Mouse (Mus musculus) inflammation-experienced regulatory T-cells, adult 16 weeks (primary cell): Measurements from ENCODE around the gene Slc29a2. TPM values are rescaled to one million over a fixed set of nuclear protein-coding genes. Genes with fewer than 3 reads are reported as not detected.

Experiments used
- polyA plus RNA-seq: library from polyadenylated mRNA; unstranded; fragments of 100-300 nt; shearing (Covaris generic); gene quantifications from one replicate; pipeline ENCODE4 v1.2.1, GENCODE M21; 2017

The Slc29a2 gene
- polyA plus RNA-seq: 2.2 TPM

GRCm38 (mm10) chr19:5023621-5024479 lies at the start of gene Slc29a2:
Slc29a2 (plus strand) TSS chr19:5023860.

GRCm38 (mm10) chr19:4990256-4990625 lies 33.4 kb upstream of the Slc29a2 start, which contains the start of gene Npas4:
Npas4 (minus strand) TSS chr19:4990316.

GRCm38 (mm10) chr19:5038709-5039156 lies 15.1 kb downstream of the Slc29a2 start, which contains the start of the genes B4gat1 and AC124502.3:
B4gat1 (plus strand) TSS chr19:5038826.
AC124502.3 (plus strand) TSS chr19:5038891.

GRCm38 (mm10) chr19:5040862-5041523 lies 17.3 kb downstream of the Slc29a2 start, which contains the start of gene Brms1:
Brms1 (plus strand) TSS chr19:5041354.

GRCm38 (mm10) chr19:5050047-5050905 lies 26.6 kb downstream of the Slc29a2 start, which contains the start of gene Rin1:
Rin1 (plus strand) TSS chr19:5050481.

GRCm38 (mm10) chr19:5067867-5068569 lies 44.4 kb downstream of the Slc29a2 start, which contains the start of gene Cd248:
Cd248 (plus strand) TSS chr19:5068078.

Other genes starting within 250 kb of the Slc29a2 start
- 63.3 TPM for gene Rbm4, start 230.0 kb upstream of the Slc29a2 start, polyA plus RNA-seq
- gene Gm21992, start 212.2 kb upstream of the Slc29a2 start, polyA plus RNA-seq: 45.2 TPM
- gene Rbm14, start 212.2 kb upstream of the Slc29a2 start, polyA plus RNA-seq: 88.2 TPM
- gene Ccs, start 184.5 kb upstream of the Slc29a2 start, polyA plus RNA-seq: 157 TPM
- gene Ccdc87, start 184.5 kb upstream of the Slc29a2 start, polyA plus RNA-seq: not detected
- 15.1 TPM for gene Ctsf, start 168.7 kb upstream of the Slc29a2 start, polyA plus RNA-seq
- 0.21 TPM for gene Actn3, start 146.0 kb upstream of the Slc29a2 start, polyA plus RNA-seq
- gene Zdhhc24, start 145.2 kb upstream of the Slc29a2 start, polyA plus RNA-seq: 10.3 TPM
- gene Bbs1, start 117.2 kb upstream of the Slc29a2 start, polyA plus RNA-seq: 1.4 TPM
- gene Dpp3, start 95.6 kb upstream of the Slc29a2 start, polyA plus RNA-seq: 131 TPM
- 1.4 TPM for gene Peli3, start 80.7 kb upstream of the Slc29a2 start, polyA plus RNA-seq
- 69.8 TPM for gene Mrpl11, start 61.7 kb upstream of the Slc29a2 start, polyA plus RNA-seq
- gene Npas4, start 33.5 kb upstream of the Slc29a2 start, polyA plus RNA-seq: 1.7 TPM
- gene B4gat1, start 15.0 kb downstream of the Slc29a2 start, polyA plus RNA-seq: 26.1 TPM
- gene AC124502.3, start 15.0 kb downstream of the Slc29a2 start, polyA plus RNA-seq: 1.5 TPM
- gene Brms1, start 17.5 kb downstream of the Slc29a2 start, polyA plus RNA-seq: 107 TPM
- 0.17 TPM for gene Rin1, start 26.6 kb downstream of the Slc29a2 start, polyA plus RNA-seq
- gene Cd248, start 44.2 kb downstream of the Slc29a2 start, polyA plus RNA-seq: not detected
- gene Tmem151a, start 61.7 kb downstream of the Slc29a2 start, polyA plus RNA-seq: not detected
- 68.9 TPM for gene Yif1a, start 64.7 kb downstream of the Slc29a2 start, polyA plus RNA-seq
- 1.4 TPM for gene Cnih2, start 74.7 kb downstream of the Slc29a2 start, polyA plus RNA-seq
- 256 TPM for gene Rab1b, start 83.2 kb downstream of the Slc29a2 start, polyA plus RNA-seq
- 3.6 TPM for gene Klc2, start 94.7 kb downstream of the Slc29a2 start, polyA plus RNA-seq
- gene Pacs1, start 249.3 kb downstream of the Slc29a2 start, polyA plus RNA-seq: 26.5 TPM